Mouse (Mus musculus): ENCODE measurements around the gene Psma4. TPM values are rescaled to one million over a fixed set of nuclear protein-coding genes. Genes with fewer than 3 reads are reported as not detected.
A peak's percentile ranks its signal among the peaks of the same experiment; 100 is the strongest.

Psma4 gene
- total RNA-seq (2014; rRNA removed) (166 and 211 TPM in 2 replicates), polyA plus RNA-seq (2012; rRNA removed) (84.5 and 88.1 TPM in 2 replicates)

DNA sequence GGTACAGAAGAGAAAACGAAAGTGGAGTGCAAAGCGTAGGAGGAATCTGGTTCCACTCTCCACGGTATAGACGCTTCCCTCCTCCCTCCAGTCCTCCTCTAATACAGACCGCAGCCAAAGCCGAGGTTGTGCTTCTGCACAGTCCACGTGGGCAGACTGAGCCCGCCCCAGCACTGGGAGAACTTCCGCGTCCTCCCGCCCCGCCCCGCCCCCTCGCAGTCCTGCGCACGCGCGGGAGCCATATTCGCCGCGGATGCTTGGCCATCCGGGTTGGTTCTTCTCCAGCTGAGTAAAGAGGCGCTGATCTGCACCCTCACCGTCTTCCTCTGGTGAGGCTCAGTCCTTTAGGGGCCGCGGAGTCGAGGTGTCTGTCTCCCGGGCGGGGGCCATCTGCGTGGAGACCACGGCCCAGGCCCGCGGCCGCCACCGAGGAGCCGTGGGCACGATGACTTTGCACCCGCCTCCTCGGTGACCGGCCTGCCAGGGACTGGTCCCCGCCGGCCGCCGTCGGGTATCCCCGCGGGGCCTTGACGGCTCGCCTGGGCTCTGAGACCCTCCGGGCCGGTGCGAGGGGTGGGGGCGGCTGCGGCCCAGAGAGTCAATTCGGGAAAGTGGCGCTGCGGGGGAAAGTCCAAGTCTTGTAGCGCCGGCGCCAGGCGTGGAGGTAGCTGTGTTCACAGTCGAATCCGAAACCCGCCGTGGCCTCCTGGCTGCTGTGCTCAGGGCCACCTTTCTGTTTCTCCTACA is at the start of gene Psma4, which contains the start of gene AY074887:
Gene Psma4, plus strand, starts transcription at position 216 of the 747 bp plus-strand sequence.
Gene AY074887, minus strand, starts transcription at position 424 of the 747 bp plus-strand sequence.
- H3K9ac ChIP-seq (ENCODE audit: low read depth, low read length): peak within 1 kb of the TSS; percentile 94
- H3K79me2 ChIP-seq (ENCODE audit: control insufficient read depth, insufficient read depth, low read length): peaks cover 5% of the 10 kb centered on the region; the same call in 1 of the 2 replicates
- H3K4me3 ChIP-seq (ENCODE audit: insufficient read depth, low read depth, low read length): peak within 1 kb of the TSS; percentile 92
- TF ChIP-seq CTCF (IDR thresholded peaks at IDR 0.05; ENCODE audit: low read depth, low read length) (no peak), POLR2A (IDR thresholded peaks at IDR 0.05; ENCODE audit: extremely low read depth, insufficient read depth, low read length) (peak; percentile 78)
- WGBS: under 1% methylated on average over 65 of the region's 65 CpGs
- H3K4me1 ChIP-seq (ENCODE audit: control insufficient read depth, insufficient read depth, low read length): peaks cover 16% of the 10 kb centered on the region
- peak within 1 kb of the TSS; percentile 92 for H3K27ac ChIP-seq (replicated peaks; ENCODE audit: insufficient read depth, low read depth, low read length)
- DNase-seq (ENCODE audit: extremely low read depth, low read depth, low spot score): peak; percentile 89
- H3K27me3 ChIP-seq (ENCODE audit: control insufficient read depth, insufficient read depth, low read length): no peaks in the 10 kb centered on the region
- peaks cover 49% of the 10 kb centered on the region for H3K36me3 ChIP-seq (ENCODE audit: control insufficient read depth, insufficient read depth, low read length)

DNA sequence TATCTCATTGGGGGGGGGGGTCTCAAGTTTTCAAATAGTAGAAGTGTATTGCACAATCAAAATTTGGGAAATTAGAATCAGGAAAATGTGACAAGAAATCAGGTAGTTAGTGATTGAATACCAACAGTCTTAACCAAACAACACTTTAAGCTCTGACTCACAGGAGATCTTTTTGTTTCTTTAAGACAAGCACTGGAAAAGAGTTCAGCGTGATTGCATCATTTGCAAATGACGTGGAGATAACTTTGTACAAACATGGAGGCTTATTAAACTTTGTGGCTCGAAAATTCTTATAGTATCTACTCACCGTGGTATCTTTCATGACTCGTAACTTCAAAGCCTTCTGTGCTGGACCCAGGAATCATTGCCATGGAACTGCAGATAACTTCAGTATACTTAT is 41.1 kb upstream of the Psma4 start:
- H3K36me3 ChIP-seq (ENCODE audit: control insufficient read depth, insufficient read depth, low read length): peaks cover 46% of the 10 kb centered on the region

DNA sequence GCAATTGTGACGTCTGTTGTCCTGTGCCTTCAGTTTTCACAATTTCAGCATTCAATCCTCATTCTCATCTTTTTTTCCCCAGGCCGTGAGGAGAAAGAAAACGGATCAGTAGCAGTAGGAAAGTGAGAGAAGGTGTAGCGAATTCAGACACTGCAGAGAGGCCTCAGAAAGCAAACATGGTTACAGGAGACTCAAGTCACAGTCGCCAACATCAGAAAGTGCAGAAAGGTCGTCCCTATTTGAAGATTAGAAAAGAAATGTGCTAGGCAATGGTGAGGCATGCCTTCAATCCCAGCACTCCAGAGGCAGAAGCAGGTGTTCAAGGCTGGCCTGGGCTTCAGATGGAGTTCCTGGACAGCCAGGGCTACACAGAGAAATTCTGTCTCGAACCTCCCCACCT is 35.0 kb upstream of the Psma4 start:
- Histone ChIP-seq H3K36me3 (ENCODE audit: control insufficient read depth, insufficient read depth, low read length) (peaks cover 8% of the 10 kb centered on the region), H3K27ac (replicated peaks; ENCODE audit: insufficient read depth, low read depth, low read length) (no peak overlapping the region), H3K4me1 (ENCODE audit: control insufficient read depth, insufficient read depth, low read length) (peaks cover 9% of the 10 kb centered on the region), H3K4me3 (ENCODE audit: insufficient read depth, low read depth, low read length) (no peak overlapping the region), H3K79me2 (ENCODE audit: control insufficient read depth, insufficient read depth, low read length) (no peaks in the 10 kb centered on the region; the same call in 1 of the 2 replicates), H3K9ac (ENCODE audit: low read depth, low read length) (no peak overlapping the region), H3K27me3 (ENCODE audit: control insufficient read depth, insufficient read depth, low read length) (no peaks in the 10 kb centered on the region)
- no peak for TF ChIP-seq CTCF (IDR thresholded peaks at IDR 0.05; ENCODE audit: low read depth, low read length)
- no peak for TF ChIP-seq POLR2A (IDR thresholded peaks at IDR 0.05; ENCODE audit: extremely low read depth, insufficient read depth, low read length)
- DNase-seq (ENCODE audit: extremely low read depth, low read depth, low spot score): no peak
- 72% methylated on average over 7 of the region's 7 CpGs for WGBS

More for the DNA sequence above, 41.1 kb upstream of the Psma4 start:
- Histone ChIP-seq H3K4me3 (ENCODE audit: insufficient read depth, low read depth, low read length) (no peak overlapping the region), H3K9ac (ENCODE audit: low read depth, low read length) (no peak overlapping the region), H3K79me2 (ENCODE audit: control insufficient read depth, insufficient read depth, low read length) (no peaks in the 10 kb centered on the region), H3K4me1 (ENCODE audit: control insufficient read depth, insufficient read depth, low read length) (no peaks in the 10 kb centered on the region), H3K27ac (replicated peaks; ENCODE audit: insufficient read depth, low read depth, low read length) (no peak overlapping the region), H3K27me3 (ENCODE audit: control insufficient read depth, insufficient read depth, low read length) (no peaks in the 10 kb centered on the region)
- WGBS: 41% methylated on average over 5 of the region's 5 CpGs
- no peak for DNase-seq (ENCODE audit: extremely low read depth, low read depth, low spot score)
- TF ChIP-seq POLR2A (IDR thresholded peaks at IDR 0.05; ENCODE audit: extremely low read depth, insufficient read depth, low read length) (no peak), CTCF (IDR thresholded peaks at IDR 0.05; ENCODE audit: low read depth, low read length) (no peak)

DNA sequence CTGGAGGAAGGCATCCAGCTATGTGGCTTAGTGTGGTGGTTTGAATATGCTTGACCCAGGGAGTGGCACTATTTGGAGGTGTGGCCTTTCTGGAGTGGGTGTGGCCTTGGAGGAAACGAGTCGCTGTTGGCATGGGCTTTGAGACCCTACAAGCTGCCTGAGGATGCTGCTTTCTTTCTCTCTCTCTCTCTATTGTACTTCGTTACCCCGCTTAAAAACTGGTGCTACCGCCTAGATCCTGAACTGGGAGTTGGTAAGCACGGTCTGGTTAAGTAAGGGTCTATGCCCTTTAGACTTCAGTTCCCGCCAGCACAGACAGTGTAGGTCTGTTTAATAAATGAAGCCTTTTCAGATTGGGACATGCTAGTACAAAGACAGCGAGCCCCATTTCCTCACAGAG is 34.2 kb upstream of the Psma4 start:
- no peak for TF ChIP-seq POLR2A (IDR thresholded peaks at IDR 0.05; ENCODE audit: extremely low read depth, insufficient read depth, low read length)

DNA sequence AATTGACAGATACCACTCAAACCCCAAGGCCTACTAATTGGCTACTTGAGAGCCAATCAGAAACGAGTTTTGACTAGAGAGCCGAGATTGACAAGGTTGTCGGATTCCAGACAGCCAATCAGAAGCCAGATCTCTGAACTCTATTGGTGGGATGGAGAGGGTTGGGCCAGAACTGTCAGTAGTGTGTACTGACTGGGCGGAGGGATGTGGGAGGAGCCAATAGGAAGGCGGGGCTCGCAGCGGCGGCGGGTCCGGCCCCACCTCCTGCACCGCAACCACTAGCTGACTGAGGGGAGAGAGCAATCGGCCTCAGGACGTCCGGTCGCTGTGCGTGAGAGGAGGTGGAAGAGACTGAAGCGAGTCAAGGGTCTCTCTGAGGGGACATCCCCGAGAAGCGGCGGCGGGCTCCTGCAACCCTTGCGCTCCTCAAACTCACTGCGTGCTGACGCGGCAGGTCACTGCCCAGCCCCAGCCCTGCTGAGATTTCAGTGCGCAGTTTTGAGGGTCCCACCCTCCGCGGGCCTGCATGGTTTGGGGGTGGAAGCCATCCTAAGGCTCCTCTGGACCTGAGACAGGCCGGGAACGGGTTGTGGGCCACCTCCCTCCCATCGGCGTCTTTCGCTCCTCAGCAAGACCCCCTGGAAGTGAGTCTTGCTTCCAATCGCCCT is 33.4 kb upstream of the Psma4 start, which contains the start of gene Hykk:
Gene Hykk, plus strand, starts transcription at position 274 of the 668 bp plus-strand sequence.
- peak within 1 kb of the TSS; percentile 93 for H3K9ac ChIP-seq (ENCODE audit: low read depth, low read length)
- peak within 1 kb of the TSS; percentile 82 for H3K4me3 ChIP-seq (ENCODE audit: insufficient read depth, low read depth, low read length)
- no peaks in the 10 kb centered on the region for H3K27me3 ChIP-seq (ENCODE audit: control insufficient read depth, insufficient read depth, low read length)
- WGBS: under 1% methylated on average over 34 of the region's 34 CpGs
- H3K4me1 ChIP-seq (ENCODE audit: control insufficient read depth, insufficient read depth, low read length): peaks cover 9% of the 10 kb centered on the region
- peak; percentile 99 for DNase-seq (ENCODE audit: extremely low read depth, low read depth, low spot score)
- TF ChIP-seq POLR2A (IDR thresholded peaks at IDR 0.05; ENCODE audit: extremely low read depth, insufficient read depth, low read length) (peak; percentile 99), CTCF (IDR thresholded peaks at IDR 0.05; ENCODE audit: low read depth, low read length) (no peak)
- H3K79me2 ChIP-seq (ENCODE audit: control insufficient read depth, insufficient read depth, low read length): no peaks in the 10 kb centered on the region; the same call in 1 of the 2 replicates
- peak within 1 kb of the TSS; percentile 92 for H3K27ac ChIP-seq (replicated peaks; ENCODE audit: insufficient read depth, low read depth, low read length)
- peaks cover 7% of the 10 kb centered on the region for H3K36me3 ChIP-seq (ENCODE audit: control insufficient read depth, insufficient read depth, low read length)

More for the DNA sequence above, 34.2 kb upstream of the Psma4 start:
- Histone ChIP-seq H3K27me3 (ENCODE audit: control insufficient read depth, insufficient read depth, low read length) (no peaks in the 10 kb centered on the region), H3K4me1 (ENCODE audit: control insufficient read depth, insufficient read depth, low read length) (peaks cover 9% of the 10 kb centered on the region), H3K36me3 (ENCODE audit: control insufficient read depth, insufficient read depth, low read length) (peaks cover 7% of the 10 kb centered on the region), H3K27ac (replicated peaks; ENCODE audit: insufficient read depth, low read depth, low read length) (no peak overlapping the region), H3K9ac (ENCODE audit: low read depth, low read length) (no peak overlapping the region), H3K79me2 (ENCODE audit: control insufficient read depth, insufficient read depth, low read length) (no peaks in the 10 kb centered on the region; the same call in 1 of the 2 replicates), H3K4me3 (ENCODE audit: insufficient read depth, low read depth, low read length) (no peak overlapping the region)
- no peak for DNase-seq (ENCODE audit: extremely low read depth, low read depth, low spot score)
- 73% methylated on average over 8 of the region's 8 CpGs for WGBS
